Mouse (Mus musculus) erythroid progenitor cell, adult 5-6 weeks (primary cell): ENCODE measurements around the gene Lhx5. TPM values are rescaled to one million over a fixed set of nuclear protein-coding genes. Genes with fewer than 3 reads are reported as not detected.
A peak's percentile ranks its signal among the peaks of the same experiment; 100 is the strongest.

Experiments
- ATAC-seq: replicated peaks from 2 replicates; pipeline ENCODE4 v1.8.0; 2016; ENCODE audit warnings: moderate number of reproducible peaks, mild to moderate bottlenecking, moderate TSS enrichment, inconsistent platforms; ENCODE audit not compliant: poor library complexity, low FRiP score, severe bottlenecking
- total RNA-seq, 2 experiments: library from RNA; stranded (forward) in 1 of 2; stranded (reverse) in 1 of 2; fragments of 150-400 nt in 1 of 2; fragments of 186-747, 209-891 nt in 1 of 2; gene quantifications; 2 replicates each; pipeline versions ENCODE4 v1.2.3 to v1.2.4; 2015 to 2017; ENCODE audit warnings: low replicate concordance in 2 of 2

The Lhx5 gene
- total RNA-seq, 2 experiments from 2014 or later, result not detected

GRCm38 (mm10) chr5:120457628-120458027, 26.1 kb downstream of the Lhx5 start:
- ATAC-seq, result no peak

GRCm38 (mm10) chr5:120459133-120459532, 27.6 kb downstream of the Lhx5 start:
- 0 out of 2 replicates have a peak, but pooled peaks have one; percentile 31 for ATAC-seq

- no peak for ATAC-seq
Observed at GRCm38 (mm10) chr5:120461902-120462301, 30.4 kb downstream of the Lhx5 start.

GRCm38 (mm10) chr5:120464321-120464720, 32.8 kb downstream of the Lhx5 start:
- ATAC-seq, result no peak

- no peak for ATAC-seq
Observed at GRCm38 (mm10) chr5:120465062-120465461, 33.6 kb downstream of the Lhx5 start.

GRCm38 (mm10) chr5:120465860-120466259, 34.4 kb downstream of the Lhx5 start:
- ATAC-seq, result peak; percentile 92

GRCm38 (mm10) chr5:120467026-120467425, 35.5 kb downstream of the Lhx5 start:
- no peak for ATAC-seq

GRCm38 (mm10) chr5:120468336-120468735, 36.8 kb downstream of the Lhx5 start:
- no peak for ATAC-seq

GRCm38 (mm10) chr5:120468830-120469229, 37.3 kb downstream of the Lhx5 start:
- no peak for ATAC-seq

GRCm38 (mm10) chr5:120471538-120471937, 40.0 kb downstream of the Lhx5 start:
- ATAC-seq, result no peak

GRCm38 (mm10) chr5:120472770-120473169, 41.3 kb downstream of the Lhx5 start, which contains the start of gene Sdsl:
TSS of gene Sdsl (minus strand) at chr5:120472810.
- no peak for ATAC-seq

- no peak for ATAC-seq
Observed at GRCm38 (mm10) chr5:120473361-120473760, 41.9 kb downstream of the Lhx5 start.

GRCm38 (mm10) chr5:120475861-120476260, 44.4 kb downstream of the Lhx5 start:
- no peak for ATAC-seq

- no peak for ATAC-seq
Observed at GRCm38 (mm10) chr5:120476296-120476695, 44.8 kb downstream of the Lhx5 start, which contains the start of gene Sds. TSS of gene Sds (plus strand) at chr5:120476526.

- no peak for ATAC-seq
Observed at GRCm38 (mm10) chr5:120477993-120478392, 46.5 kb downstream of the Lhx5 start.

- no peak for ATAC-seq
Observed at GRCm38 (mm10) chr5:120479538-120479937, 48.0 kb downstream of the Lhx5 start.

GRCm38 (mm10) chr5:120481205-120481604, 49.7 kb downstream of the Lhx5 start:
- no peak for ATAC-seq

GRCm38 (mm10) chr5:120483399-120483798, 51.9 kb downstream of the Lhx5 start:
- ATAC-seq, result no peak

- ATAC-seq, result no peak
Observed at GRCm38 (mm10) chr5:120487844-120488243, 56.3 kb downstream of the Lhx5 start.

- ATAC-seq, result no peak
Observed at GRCm38 (mm10) chr5:120490679-120491192, 59.2 kb downstream of the Lhx5 start.
